Mouse (Mus musculus) CD8-positive naive resting alpha-beta T cell, adult 2 months (primary cell): ENCODE results near the gene Nos3.
"Not testable (repeated sequence)": the region's sequence is repeated elsewhere in the genome, so short reads cannot be mapped to it uniquely, and the experiment has no call there.

Source experiments
- DNase-seq, 2 experiments: peaks; one replicate each; pipeline ENCODE4 v3.0.0; 2022; ENCODE audit warnings: low read depth in 2 of 2, low spot score in 2 of 2

The Nos3 gene

GRCm38 (mm10) chr5:24394165-24394894 is 29.7 kb downstream of the Nos3 start:
- peak; percentile 75 to 81 for DNase-seq

- DNase-seq, result not testable (repeated sequence)
These were observed 31.6 kb downstream of the Nos3 start for GRCm38 (mm10) chr5:24396254-24396653.

- DNase-seq, result no peak
These were observed 35.1 kb downstream of the Nos3 start for GRCm38 (mm10) chr5:24399686-24400085.

GRCm38 (mm10) chr5:24400362-24400761 is 35.8 kb downstream of the Nos3 start:
- DNase-seq, result no peak

DNA sequence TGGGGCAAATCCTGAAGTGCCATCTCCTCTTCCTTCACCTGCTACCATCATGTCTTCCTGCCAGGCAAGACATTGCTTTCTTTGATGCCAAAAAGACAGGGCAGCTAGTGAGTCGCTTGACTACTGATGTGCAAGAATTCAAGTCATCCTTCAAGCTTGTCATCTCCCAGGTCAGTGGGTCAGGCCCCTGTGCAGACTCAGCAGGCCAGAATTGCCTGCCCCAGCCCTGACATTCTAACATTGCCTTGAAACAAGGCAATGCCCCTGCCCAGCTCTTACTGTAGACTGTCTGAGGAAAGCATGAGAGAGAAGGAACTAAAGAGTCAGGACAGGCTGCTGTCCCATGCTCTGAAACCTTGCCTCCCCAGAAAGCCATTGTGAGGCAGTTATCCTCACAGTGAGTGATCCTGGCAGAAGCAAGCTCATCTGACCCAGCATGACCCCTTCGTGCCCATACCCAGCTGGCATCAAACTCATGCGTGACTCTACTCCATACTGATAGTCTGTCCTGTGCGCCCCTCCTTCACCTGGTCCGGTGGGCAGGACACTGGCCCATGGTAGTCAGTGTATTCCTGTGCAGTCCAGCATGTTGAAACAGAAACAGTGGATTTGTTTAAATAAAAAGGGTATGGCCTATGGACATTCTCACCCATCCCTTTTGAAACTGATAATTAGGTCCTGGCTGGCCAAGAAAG is 36.4 kb downstream of the Nos3 start:
- DNase-seq, result no peak

DNA sequence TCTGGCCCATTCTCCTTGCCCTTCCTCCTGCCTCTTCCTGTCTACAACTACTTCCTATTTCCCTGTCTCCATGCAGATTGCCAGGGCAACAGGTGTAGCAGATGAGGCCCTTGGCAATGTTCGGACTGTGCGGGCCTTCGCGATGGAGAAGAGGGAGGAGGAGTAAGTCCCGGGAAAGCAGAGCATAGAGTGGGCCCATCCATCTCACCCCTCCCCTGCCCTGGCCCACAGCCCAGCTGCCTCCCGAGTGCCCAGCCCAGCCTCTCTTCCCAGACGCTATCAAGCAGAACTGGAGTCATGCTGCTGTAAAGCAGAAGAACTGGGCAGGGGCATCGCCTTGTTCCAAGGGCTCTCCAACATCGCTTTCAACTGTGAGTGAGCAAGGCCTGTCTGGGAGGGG is 37.4 kb downstream of the Nos3 start:
- no peak for DNase-seq

GRCm38 (mm10) chr5:24404594-24405360 is 40.2 kb downstream of the Nos3 start:
- DNase-seq, result no peak

- no peak for DNase-seq
These were observed 40.8 kb downstream of the Nos3 start for GRCm38 (mm10) chr5:24405389-24405876.

GRCm38 (mm10) chr5:24408651-24409050 is 44.0 kb downstream of the Nos3 start:
- no peak for DNase-seq

GRCm38 (mm10) chr5:24409466-24409865 is 44.9 kb downstream of the Nos3 start:
- no peak for DNase-seq

DNA sequence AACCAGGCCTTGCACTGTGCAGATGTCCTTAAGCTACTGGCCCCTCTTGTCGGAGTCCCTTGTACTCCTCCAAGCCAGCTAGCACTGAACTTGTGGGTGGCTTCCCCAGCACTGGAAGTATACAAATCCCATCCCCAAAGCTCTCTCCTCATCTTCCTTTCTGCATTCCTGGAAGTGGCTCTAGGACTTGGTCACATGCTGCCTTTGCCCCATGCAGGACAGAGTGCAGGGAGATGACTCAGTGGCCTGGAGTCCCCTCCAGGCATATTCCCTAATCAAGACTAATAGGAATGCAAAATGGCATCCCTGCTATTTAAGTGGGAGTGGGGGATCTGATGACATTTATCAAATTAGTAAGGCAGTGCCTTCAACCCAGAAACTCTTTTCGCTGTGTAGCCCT is 47.5 kb downstream of the Nos3 start:
- no peak for DNase-seq

DNA sequence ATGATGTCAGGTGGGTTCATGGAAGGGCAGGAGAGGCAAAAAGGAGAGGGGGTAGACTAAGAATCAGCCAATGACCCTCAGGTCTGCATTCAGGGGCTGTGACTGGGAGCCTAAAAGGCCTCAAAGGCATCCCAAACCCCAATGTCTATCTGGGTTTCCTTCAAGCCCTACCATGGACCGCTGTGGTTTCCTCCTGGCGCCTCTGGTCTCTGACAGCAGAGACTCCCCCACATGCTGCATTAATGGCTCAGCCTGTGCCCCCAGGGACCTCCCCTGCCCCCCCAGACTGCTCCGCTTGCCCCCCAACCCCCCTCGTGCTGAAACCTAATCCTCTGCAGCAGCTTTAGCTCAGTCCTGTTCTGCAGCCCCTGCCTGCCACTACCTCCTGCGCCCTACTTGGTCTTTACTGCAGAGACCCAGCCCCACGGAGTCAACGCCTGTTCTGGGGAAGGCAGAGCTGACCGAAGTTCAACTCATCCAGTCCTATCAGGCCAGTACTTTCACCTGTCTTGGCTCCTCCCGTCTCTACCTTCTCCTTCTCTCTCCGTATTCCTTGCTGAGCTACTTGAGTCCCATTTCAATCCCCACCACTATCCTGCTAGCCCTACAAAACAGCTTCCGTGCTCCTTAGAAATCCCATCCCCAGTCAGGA is 48.6 kb downstream of the Nos3 start, which contains the start of gene Asic3:
Asic3 (plus strand) TSS at position 351 of the 652 bp plus-strand sequence.
- no peak for DNase-seq

DNA sequence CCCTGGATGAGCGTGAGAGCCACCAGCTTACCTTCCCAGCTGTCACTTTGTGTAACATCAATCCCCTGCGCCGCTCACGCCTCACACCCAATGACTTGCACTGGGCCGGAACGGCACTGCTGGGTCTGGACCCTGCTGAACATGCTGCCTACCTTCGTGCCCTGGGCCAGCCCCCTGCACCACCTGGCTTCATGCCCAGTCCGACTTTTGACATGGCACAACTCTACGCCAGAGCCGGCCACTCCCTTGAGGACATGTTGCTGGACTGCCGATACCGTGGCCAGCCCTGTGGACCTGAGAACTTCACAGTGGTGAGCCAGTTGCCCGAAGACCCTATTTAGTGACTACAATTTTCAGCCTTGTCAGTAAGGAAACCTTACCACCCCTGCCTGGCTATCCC is 49.3 kb downstream of the Nos3 start:
- no peak for DNase-seq

- peak; percentile 68 to 78 for DNase-seq
These were observed 51.7 kb downstream of the Nos3 start for GRCm38 (mm10) chr5:24416222-24416736.

- no peak for DNase-seq
These were observed 53.0 kb downstream of the Nos3 start for GRCm38 (mm10) chr5:24417587-24417986.

GRCm38 (mm10) chr5:24420381-24420780 is 55.8 kb downstream of the Nos3 start:
- DNase-seq, result no peak

- peak; percentile 94 to 97 for DNase-seq
These were observed 58.8 kb downstream of the Nos3 start, which contains the start of the genes Cdk5 and Slc4a2 for GRCm38 (mm10) chr5:24423129-24424003. TSS of gene Cdk5 (minus strand) at chr5:24423530. TSS of gene Slc4a2 (plus strand) at chr5:24423837.

- DNase-seq, result no peak
These were observed 59.6 kb downstream of the Nos3 start for GRCm38 (mm10) chr5:24424004-24424781.

DNA sequence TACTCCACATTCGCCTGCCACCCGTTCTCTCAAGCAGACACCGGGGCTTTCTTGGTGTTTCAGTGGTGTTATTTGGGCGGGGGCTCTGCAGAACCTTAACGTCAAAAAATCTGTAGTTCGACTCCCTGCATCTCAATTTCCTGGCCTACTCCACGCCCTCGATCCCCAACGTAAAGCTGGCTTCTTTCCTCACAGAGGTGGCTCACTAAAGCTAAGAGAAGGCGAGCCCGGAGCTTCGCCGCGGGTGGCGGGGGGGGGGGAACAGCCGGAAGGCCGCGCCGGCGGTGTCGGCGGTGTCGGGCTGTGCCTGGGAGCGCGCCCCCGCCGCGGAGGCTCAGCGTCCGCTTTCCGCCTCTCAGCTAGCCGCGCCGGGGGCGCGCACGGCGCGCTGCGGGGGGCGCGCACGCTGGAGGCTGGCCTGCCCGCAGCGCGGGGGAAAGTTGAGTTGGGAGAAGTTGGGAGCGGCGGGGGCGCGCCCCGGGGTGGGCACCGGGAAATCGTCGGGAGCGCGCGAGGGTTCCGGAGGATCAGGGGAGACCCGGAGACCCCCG is 60.3 kb downstream of the Nos3 start:
- peak; percentile 62 to 75 for DNase-seq
